Mouse (Mus musculus): ENCODE measurements around the gene Ikzf2. TPM values are rescaled to one million over a fixed set of nuclear protein-coding genes. Genes with fewer than 3 reads are reported as not detected.

Ikzf2 gene
- polyA plus RNA-seq, 1 experiment from 2014 or later: 1.7 TPM

GRCm38 (mm10) chr1:69688961-69689360 lies 1.9 kb upstream of the Ikzf2 start:
- no peak overlapping the region for H3K9ac ChIP-seq (ENCODE audit: low read length)
- no peaks in the 10 kb centered on the region for H3K9me3 ChIP-seq (replicated peaks; ENCODE audit: control insufficient read depth, low read length)

DNA sequence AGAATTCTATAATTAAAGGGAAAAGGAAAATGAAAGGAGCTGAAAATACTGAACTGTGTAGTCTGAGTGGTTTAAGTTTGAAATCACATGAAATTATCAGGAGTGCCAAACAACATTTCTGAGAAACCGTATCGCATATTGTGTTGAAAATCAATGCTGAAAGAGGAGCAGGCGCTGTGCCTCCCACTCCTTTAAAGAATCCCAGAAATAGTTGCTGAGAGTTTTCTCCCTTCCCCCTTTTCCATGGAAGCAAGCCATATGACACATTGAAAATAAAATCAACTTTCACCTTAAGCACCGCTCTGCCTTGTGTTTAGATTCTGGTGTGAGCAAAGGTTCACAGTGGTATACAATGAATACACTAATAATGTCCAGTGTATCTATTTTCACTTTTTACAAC lies 1.1 kb upstream of the Ikzf2 start:
- H3K4me2 ChIP-seq (ENCODE audit: low read length): peak overlapping the region; percentile 53
- no peaks in the 10 kb centered on the region for H3K27me3 ChIP-seq (replicated peaks; ENCODE audit: control insufficient read depth, insufficient read depth, low read length)
- peak overlapping the region; percentile 68 for H3K4me3 ChIP-seq (ENCODE audit: low read depth, low read length)
- no peak overlapping the region for H3K27ac ChIP-seq (ENCODE audit: low read depth, low read length)
- WGBS: 12% methylated on average over 4 of the region's 4 CpGs
- DNase-seq (ENCODE audit: low spot score): peak; percentile 6
- H3K36me3 ChIP-seq (ENCODE audit: control insufficient read depth, insufficient read depth, low read length): no peaks in the 10 kb centered on the region
- ATAC-seq: no peak
- H3K9ac ChIP-seq (ENCODE audit: low read length): no peak overlapping the region
- H3K4me1 ChIP-seq (ENCODE audit: control insufficient read depth, insufficient read depth, low read length): 0 out of 2 replicates have a peak, but pooled peaks cover 2% of the 10 kb centered on the region
- no peaks in the 10 kb centered on the region for H3K9me3 ChIP-seq (replicated peaks; ENCODE audit: control insufficient read depth, low read length)

More at GRCm38 (mm10) chr1:69688961-69689360, 1.9 kb upstream of the Ikzf2 start:
- 0% methylated on average over 5 of the region's 5 CpGs for WGBS
- peak; percentile 84 for DNase-seq (ENCODE audit: low spot score)
- Histone ChIP-seq H3K4me1 (ENCODE audit: control insufficient read depth, insufficient read depth, low read length) (0 out of 2 replicates have a peak, but pooled peaks cover 2% of the 10 kb centered on the region), H3K4me3 (ENCODE audit: low read depth, low read length) (no peak overlapping the region), H3K27me3 (replicated peaks; ENCODE audit: control insufficient read depth, insufficient read depth, low read length) (no peaks in the 10 kb centered on the region), H3K4me2 (ENCODE audit: low read length) (0 out of 2 replicates have a peak overlapping the region, but pooled peaks have one; percentile 7), H3K36me3 (ENCODE audit: control insufficient read depth, insufficient read depth, low read length) (no peaks in the 10 kb centered on the region), H3K27ac (ENCODE audit: low read depth, low read length) (no peak overlapping the region)
- no peak for ATAC-seq

- Histone ChIP-seq H3K27ac (ENCODE audit: low read depth, low read length) (peak overlapping the region; percentile 79), H3K27me3 (replicated peaks; ENCODE audit: control insufficient read depth, insufficient read depth, low read length) (no peaks in the 10 kb centered on the region), H3K9ac (ENCODE audit: low read length) (peak overlapping the region; percentile 72), H3K4me2 (ENCODE audit: low read length) (peak overlapping the region; percentile 53), H3K4me3 (ENCODE audit: low read depth, low read length) (peak overlapping the region; percentile 68), H3K9me3 (replicated peaks; ENCODE audit: control insufficient read depth, low read length) (no peaks in the 10 kb centered on the region), H3K4me1 (ENCODE audit: control insufficient read depth, insufficient read depth, low read length) (0 out of 2 replicates have a peak, but pooled peaks cover 2% of the 10 kb centered on the region), H3K36me3 (ENCODE audit: control insufficient read depth, insufficient read depth, low read length) (no peaks in the 10 kb centered on the region)
- WGBS: under 1% methylated on average over 6 of the region's 6 CpGs
- 0 out of 2 replicates have a peak, but pooled peaks have one; percentile 2 for ATAC-seq
- no peak for DNase-seq (ENCODE audit: low spot score)
Measured at GRCm38 (mm10) chr1:69686741-69687075, 337 bp downstream of the Ikzf2 start.

GRCm38 (mm10) chr1:69685890-69686490 lies 1.1 kb downstream of the Ikzf2 start:
- ATAC-seq (no peak), DNase-seq (ENCODE audit: low spot score) (peak; percentile 21)
- WGBS: under 1% methylated on average over 15 of the region's 15 CpGs
- H3K27ac ChIP-seq (ENCODE audit: low read depth, low read length): no peak overlapping the region
- H3K27me3 ChIP-seq (replicated peaks; ENCODE audit: control insufficient read depth, insufficient read depth, low read length): no peaks in the 10 kb centered on the region
- H3K9me3 ChIP-seq (replicated peaks; ENCODE audit: control insufficient read depth, low read length): no peaks in the 10 kb centered on the region
- H3K4me1 ChIP-seq (ENCODE audit: control insufficient read depth, insufficient read depth, low read length): 0 out of 2 replicates have a peak, but pooled peaks cover 2% of the 10 kb centered on the region
- peak overlapping the region; percentile 68 for H3K4me3 ChIP-seq (ENCODE audit: low read depth, low read length)
- H3K4me2 ChIP-seq (ENCODE audit: low read length): peak overlapping the region; percentile 53
- peak overlapping the region; percentile 59 for H3K9ac ChIP-seq (ENCODE audit: low read length)
- H3K36me3 ChIP-seq (ENCODE audit: control insufficient read depth, insufficient read depth, low read length): no peaks in the 10 kb centered on the region

DNA sequence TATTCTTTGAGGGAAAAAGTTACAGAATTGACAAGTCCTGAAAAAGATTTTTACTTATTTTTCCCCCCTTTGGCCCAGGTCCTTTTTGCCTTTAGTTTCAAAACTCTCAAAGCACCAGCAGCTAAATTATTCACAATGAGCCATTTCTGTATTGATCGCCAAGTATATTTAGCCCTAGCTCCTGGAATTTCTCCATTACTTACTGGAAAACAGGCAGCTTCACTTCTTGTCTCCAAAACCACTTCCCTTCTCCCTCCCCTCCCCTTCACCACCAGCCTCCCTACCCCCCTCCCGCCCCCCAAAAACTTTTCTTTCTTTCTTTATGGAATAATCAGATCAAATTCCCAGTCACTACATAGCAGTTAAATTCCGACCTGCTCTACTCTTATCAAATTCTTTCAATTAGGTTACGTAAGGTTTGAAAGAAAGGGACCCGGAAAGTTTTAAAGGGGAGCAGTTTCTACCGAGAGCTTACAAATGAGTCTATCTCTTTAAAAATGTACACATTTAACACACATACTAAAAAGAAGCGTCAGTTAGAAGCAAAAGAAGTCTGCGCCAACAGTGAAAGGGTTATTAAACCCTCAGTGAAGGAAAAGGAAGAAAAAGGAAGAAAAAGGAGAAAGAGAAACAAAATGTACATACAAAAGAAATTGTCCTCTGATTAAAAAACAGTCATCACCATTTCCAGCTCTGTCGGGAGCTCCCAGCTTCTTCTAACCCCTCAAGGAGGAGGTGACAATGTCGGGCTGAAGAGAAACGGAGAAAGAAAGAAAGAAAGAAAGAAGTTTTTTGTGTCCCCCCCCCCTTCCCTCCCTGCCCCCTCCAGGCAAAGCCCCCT lies 1.8 kb downstream of the Ikzf2 start:
- peak; percentile 2 for DNase-seq (ENCODE audit: low spot score)
- Histone ChIP-seq H3K27ac (ENCODE audit: low read depth, low read length) (no peak overlapping the region), H3K4me3 (ENCODE audit: low read depth, low read length) (peak overlapping the region; percentile 68), H3K4me2 (ENCODE audit: low read length) (peak overlapping the region; percentile 53), H3K9ac (ENCODE audit: low read length) (peak overlapping the region; percentile 59), H3K9me3 (replicated peaks; ENCODE audit: control insufficient read depth, low read length) (no peaks in the 10 kb centered on the region), H3K27me3 (replicated peaks; ENCODE audit: control insufficient read depth, insufficient read depth, low read length) (no peaks in the 10 kb centered on the region), H3K4me1 (ENCODE audit: control insufficient read depth, insufficient read depth, low read length) (0 out of 2 replicates have a peak, but pooled peaks cover 2% of the 10 kb centered on the region), H3K36me3 (ENCODE audit: control insufficient read depth, insufficient read depth, low read length) (no peaks in the 10 kb centered on the region)
- WGBS: under 1% methylated on average over 11 of the region's 11 CpGs
- no peak for ATAC-seq

- DNase-seq (ENCODE audit: low spot score): peak; percentile 2
Measured at GRCm38 (mm10) chr1:69684280-69685040, 2.6 kb downstream of the Ikzf2 start.

DNA sequence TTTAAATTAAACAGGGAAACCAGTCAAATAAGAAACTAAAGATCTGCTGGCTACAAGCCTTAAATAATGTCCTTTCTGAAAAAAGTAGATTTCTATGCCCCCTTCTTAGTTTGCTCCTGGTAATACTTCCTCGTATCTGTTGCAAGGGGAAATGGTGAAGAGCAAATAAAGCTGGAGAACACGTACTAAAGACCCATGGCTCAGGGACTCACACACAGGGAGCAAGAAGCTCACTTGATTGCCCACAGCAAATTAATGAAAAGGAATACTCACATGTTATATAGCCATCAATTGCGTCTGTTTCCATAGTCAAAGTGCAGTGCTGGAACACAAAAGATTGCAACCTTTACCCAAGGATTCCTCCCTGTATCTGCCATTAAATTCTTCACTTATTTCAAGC lies 3.2 kb downstream of the Ikzf2 start:
- H3K36me3 ChIP-seq (ENCODE audit: control insufficient read depth, insufficient read depth, low read length): no peaks in the 10 kb centered on the region
- H3K9me3 ChIP-seq (replicated peaks; ENCODE audit: control insufficient read depth, low read length): no peaks in the 10 kb centered on the region
- H3K4me2 ChIP-seq (ENCODE audit: low read length): peak overlapping the region; percentile 18; the same call in 1 of the 2 replicates
- H3K27ac ChIP-seq (ENCODE audit: low read depth, low read length): no peak overlapping the region
- H3K9ac ChIP-seq (ENCODE audit: low read length): no peak overlapping the region
- 71% methylated on average over 3 of the region's 3 CpGs for WGBS
- H3K4me3 ChIP-seq (ENCODE audit: low read depth, low read length): no peak overlapping the region
- ATAC-seq: no peak
- no peak for DNase-seq (ENCODE audit: low spot score)
- H3K27me3 ChIP-seq (replicated peaks; ENCODE audit: control insufficient read depth, insufficient read depth, low read length): no peaks in the 10 kb centered on the region
- 0 out of 2 replicates have a peak, but pooled peaks cover 2% of the 10 kb centered on the region for H3K4me1 ChIP-seq (ENCODE audit: control insufficient read depth, insufficient read depth, low read length)

More at GRCm38 (mm10) chr1:69684280-69685040, 2.6 kb downstream of the Ikzf2 start:
- Histone ChIP-seq H3K4me1 (ENCODE audit: control insufficient read depth, insufficient read depth, low read length) (0 out of 2 replicates have a peak, but pooled peaks cover 2% of the 10 kb centered on the region), H3K9ac (ENCODE audit: low read length) (peak overlapping the region; percentile 10), H3K4me3 (ENCODE audit: low read depth, low read length) (peak overlapping the region; percentile 68), H3K36me3 (ENCODE audit: control insufficient read depth, insufficient read depth, low read length) (no peaks in the 10 kb centered on the region), H3K9me3 (replicated peaks; ENCODE audit: control insufficient read depth, low read length) (no peaks in the 10 kb centered on the region), H3K27me3 (replicated peaks; ENCODE audit: control insufficient read depth, insufficient read depth, low read length) (no peaks in the 10 kb centered on the region), H3K27ac (ENCODE audit: low read depth, low read length) (no peak overlapping the region), H3K4me2 (ENCODE audit: low read length) (peak overlapping the region; percentile 53)
- ATAC-seq: no peak
- WGBS: 29% methylated on average over 13 of the region's 13 CpGs

DNA sequence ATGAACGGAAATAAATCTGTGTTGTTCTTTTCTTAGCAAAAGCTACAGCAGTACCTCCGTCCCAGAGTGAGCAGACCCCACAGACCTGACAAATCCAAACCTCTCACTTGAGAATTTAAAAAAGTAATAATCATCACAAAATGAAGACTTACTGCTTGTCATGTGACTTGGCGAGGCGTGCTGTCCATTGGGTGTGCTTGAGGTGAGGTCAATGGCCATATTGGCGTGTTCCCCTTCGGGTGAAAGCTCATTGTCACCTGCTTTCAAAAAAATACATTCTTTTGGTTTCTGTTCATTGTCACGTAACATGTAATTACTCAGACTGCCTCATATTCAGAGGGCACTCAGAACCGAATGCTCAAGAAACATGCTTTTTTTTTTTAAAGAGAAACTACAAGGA lies 4.0 kb downstream of the Ikzf2 start:
- no peaks in the 10 kb centered on the region for H3K36me3 ChIP-seq (ENCODE audit: control insufficient read depth, insufficient read depth, low read length)
- DNase-seq (ENCODE audit: low spot score) (no peak), ATAC-seq (no peak)
- 0 out of 2 replicates have a peak, but pooled peaks cover 2% of the 10 kb centered on the region for H3K4me1 ChIP-seq (ENCODE audit: control insufficient read depth, insufficient read depth, low read length)
- H3K9me3 ChIP-seq (replicated peaks; ENCODE audit: control insufficient read depth, low read length): no peaks in the 10 kb centered on the region
- no peak overlapping the region for H3K27ac ChIP-seq (ENCODE audit: low read depth, low read length)
- no peak overlapping the region for H3K4me3 ChIP-seq (ENCODE audit: low read depth, low read length)
- H3K27me3 ChIP-seq (replicated peaks; ENCODE audit: control insufficient read depth, insufficient read depth, low read length): no peaks in the 10 kb centered on the region
- 87% methylated on average over 8 of the region's 8 CpGs for WGBS
- H3K9ac ChIP-seq (ENCODE audit: low read length): no peak overlapping the region
- no peak overlapping the region for H3K4me2 ChIP-seq (ENCODE audit: low read length)
